Mouse (Mus musculus) liver, postnatal 0 days (tissue): ENCODE results near the gene Ctcf.

Experiments used
- CTCF ChIP-seq: sonication (generic); IDR thresholded peaks from 2 replicates; pipeline ENCODE4 v1.5.1; 2016; ENCODE audit warnings: antibody characterized with exemption, low read depth
- EP300 ChIP-seq: IDR thresholded peaks from 2 replicates; pipeline ENCODE4 v1.6.1; 2016; ENCODE audit warnings: antibody characterized with exemption, low read depth, mild to moderate bottlenecking

- TF ChIP-seq CTCF: peak; percentile 88
- no peak for TF ChIP-seq EP300
Measured at GRCm38 (mm10) chr8:105685796-105686308, 49.5 kb downstream of the Ctcf start, which contains the start of gene Carmil2.
